Mouse (Mus musculus): ENCODE results near the gene Taf12. TPM values are rescaled to one million over a fixed set of nuclear protein-coding genes. Genes with fewer than 3 reads are reported as not detected.
"Not testable (repeated sequence)": the region's sequence is repeated elsewhere in the genome, so short reads cannot be mapped to it uniquely, and the experiment has no call there.

Taf12 gene
- total RNA-seq, 2 experiments from 2014 or later = 20.2 to 23.8 TPM

GRCm38 (mm10) chr4:132269740-132270560, 4.2 kb upstream of the Taf12 start:
- peak; percentile 86 for DNase-seq

- DNase-seq = peak; percentile 30
Observed at GRCm38 (mm10) chr4:132273166-132273565, 1.0 kb upstream of the Taf12 start.

GRCm38 (mm10) chr4:132275949-132276348, 1.8 kb downstream of the Taf12 start:
- DNase-seq = no peak

- DNase-seq = not testable (repeated sequence)
Observed at GRCm38 (mm10) chr4:132288840-132289239, 14.7 kb downstream of the Taf12 start.

GRCm38 (mm10) chr4:132291056-132291455, 16.9 kb downstream of the Taf12 start:
- DNase-seq = no peak

- no peak for DNase-seq
Observed at GRCm38 (mm10) chr4:132291624-132292335, 17.6 kb downstream of the Taf12 start.

GRCm38 (mm10) chr4:132292988-132293387, 18.8 kb downstream of the Taf12 start:
- peak; percentile 77 for DNase-seq

- DNase-seq = no peak
Observed at GRCm38 (mm10) chr4:132293682-132294240, 19.6 kb downstream of the Taf12 start.

GRCm38 (mm10) chr4:132295696-132296390, 21.7 kb downstream of the Taf12 start:
- DNase-seq = no peak

GRCm38 (mm10) chr4:132299849-132300248, 25.7 kb downstream of the Taf12 start:
- DNase-seq = no peak

GRCm38 (mm10) chr4:132301486-132301885, 27.3 kb downstream of the Taf12 start:
- peak; percentile 63 for DNase-seq

- DNase-seq = no peak
Observed at GRCm38 (mm10) chr4:132301965-132302938, 28.1 kb downstream of the Taf12 start.

GRCm38 (mm10) chr4:132302939-132303479, 28.8 kb downstream of the Taf12 start, which contains the start of gene Rab42:
Gene Rab42 (minus strand): TSS chr4:132303385.
- peak; percentile 70 for DNase-seq

GRCm38 (mm10) chr4:132303484-132303883, 29.3 kb downstream of the Taf12 start:
- DNase-seq = not testable (repeated sequence)

- no peak for DNase-seq
Observed at GRCm38 (mm10) chr4:132305276-132305675, 31.1 kb downstream of the Taf12 start.

GRCm38 (mm10) chr4:132306004-132306403, 31.8 kb downstream of the Taf12 start:
- DNase-seq = no peak

GRCm38 (mm10) chr4:132308437-132309139, 34.4 kb downstream of the Taf12 start:
- peak; percentile 90 for DNase-seq

GRCm38 (mm10) chr4:132309140-132309848, 35.1 kb downstream of the Taf12 start:
- DNase-seq = no peak

GRCm38 (mm10) chr4:132309849-132310472, 35.8 kb downstream of the Taf12 start:
- peak; percentile 51 for DNase-seq

All from heart, postnatal 4 days (tissue).